Mouse (Mus musculus): ENCODE data around the gene Hsd11b1. TPM values are rescaled to one million over a fixed set of nuclear protein-coding genes. Genes with fewer than 3 reads are reported as not detected.
"Not testable (repeated sequence)": the region's sequence is repeated elsewhere in the genome, so short reads cannot be mapped to it uniquely, and the experiment has no call there.

Hsd11b1 gene
- polyA plus RNA-seq, 1 experiment = 0.12 TPM

DNA sequence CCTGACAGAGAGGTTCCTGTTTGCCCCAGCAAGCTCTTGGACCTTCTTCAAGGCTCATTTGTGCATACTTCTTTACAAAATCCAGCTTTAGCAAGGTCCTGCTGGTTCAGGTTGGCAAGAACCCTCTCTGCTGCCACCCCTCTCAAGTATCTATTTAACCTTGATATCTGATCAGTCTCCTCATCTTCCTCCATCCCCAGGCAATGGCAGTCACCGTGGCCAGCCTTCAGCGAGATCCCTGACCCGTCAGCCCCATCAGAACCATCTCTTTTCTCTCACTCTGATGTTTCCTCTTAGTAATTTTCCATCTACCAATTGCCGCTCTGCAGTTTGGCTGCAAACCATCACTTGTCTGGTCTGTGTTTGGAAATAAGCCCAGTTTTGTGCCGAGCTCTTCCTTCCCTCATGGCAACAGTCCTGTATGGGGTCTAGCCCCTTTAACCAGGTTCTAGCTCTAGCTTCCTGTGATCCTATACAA lies 7.2 kb downstream of the Hsd11b1 start:
- no peaks in the 10 kb centered on the region for H3K27me3 ChIP-seq (ENCODE audit: control insufficient read depth, insufficient read depth, insufficient read length)
- H3K79me2 ChIP-seq (ENCODE audit: control insufficient read depth, insufficient read depth) = no peaks in the 10 kb centered on the region
- TF ChIP-seq FOSL1 (IDR thresholded peaks at IDR 0.05; ENCODE audit: insufficient read depth, low read length, poor library complexity, severe bottlenecking) (no peak), CTCF (IDR thresholded peaks at IDR 0.05; ENCODE audit: control insufficient read depth, insufficient read depth, insufficient read length) (no peak), MYOG (IDR thresholded peaks at IDR 0.05; ENCODE audit: control insufficient read depth, extremely low read depth, insufficient read length) (no peak), MYOD1 (IDR thresholded peaks at IDR 0.05; ENCODE audit: control insufficient read depth, insufficient read length, low read depth) (no peak), MAX (IDR thresholded peaks at IDR 0.05) (no peak), USF1 (IDR thresholded peaks at IDR 0.05; ENCODE audit: low read depth) (no peak), CEBPB (IDR thresholded peaks at IDR 0.05; ENCODE audit: low read depth) (no peak)
- no peaks in the 10 kb centered on the region for H3K36me3 ChIP-seq (ENCODE audit: control insufficient read depth, insufficient read depth)
- no peak overlapping the region for H3ac ChIP-seq (ENCODE audit: control insufficient read depth, insufficient read length, low read depth)
- H3K4me3 ChIP-seq (ENCODE audit: insufficient read depth, poor library complexity, severe bottlenecking) = no peak overlapping the region
- H3K79me3 ChIP-seq (ENCODE audit: low read depth) = no peaks in the 10 kb centered on the region

DNA sequence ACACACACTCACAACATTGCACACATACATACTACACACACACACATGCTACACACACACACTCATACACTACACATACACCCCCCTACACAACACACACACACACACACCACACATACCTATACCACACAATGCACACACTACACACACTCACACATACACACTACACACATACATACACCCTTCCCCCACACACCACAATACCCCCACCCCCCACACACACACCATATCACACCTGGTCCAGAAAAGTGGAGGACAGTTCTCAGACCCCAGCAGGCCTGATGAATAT lies 7.6 kb downstream of the Hsd11b1 start:
- Histone ChIP-seq H3K79me3 (ENCODE audit: low read depth) (no peaks in the 10 kb centered on the region), H3K27me3 (ENCODE audit: control insufficient read depth, insufficient read depth, insufficient read length) (no peaks in the 10 kb centered on the region), H3K4me3 (ENCODE audit: insufficient read depth, poor library complexity, severe bottlenecking) (no peak overlapping the region), H3ac (ENCODE audit: control insufficient read depth, insufficient read length, low read depth) (no peak overlapping the region), H3K36me3 (ENCODE audit: control insufficient read depth, insufficient read depth) (no peaks in the 10 kb centered on the region), H3K79me2 (ENCODE audit: control insufficient read depth, insufficient read depth) (no peaks in the 10 kb centered on the region)
- TF ChIP-seq MAX (IDR thresholded peaks at IDR 0.05) (no peak), MYOD1 (IDR thresholded peaks at IDR 0.05; ENCODE audit: control insufficient read depth, insufficient read length, low read depth) (no peak), FOSL1 (IDR thresholded peaks at IDR 0.05; ENCODE audit: insufficient read depth, low read length, poor library complexity, severe bottlenecking) (no peak), CTCF (IDR thresholded peaks at IDR 0.05; ENCODE audit: control insufficient read depth, insufficient read depth, insufficient read length) (no peak), MYOG (IDR thresholded peaks at IDR 0.05; ENCODE audit: control insufficient read depth, extremely low read depth, insufficient read length) (no peak), CEBPB (IDR thresholded peaks at IDR 0.05; ENCODE audit: low read depth) (no peak), USF1 (IDR thresholded peaks at IDR 0.05; ENCODE audit: low read depth) (no peak)

DNA sequence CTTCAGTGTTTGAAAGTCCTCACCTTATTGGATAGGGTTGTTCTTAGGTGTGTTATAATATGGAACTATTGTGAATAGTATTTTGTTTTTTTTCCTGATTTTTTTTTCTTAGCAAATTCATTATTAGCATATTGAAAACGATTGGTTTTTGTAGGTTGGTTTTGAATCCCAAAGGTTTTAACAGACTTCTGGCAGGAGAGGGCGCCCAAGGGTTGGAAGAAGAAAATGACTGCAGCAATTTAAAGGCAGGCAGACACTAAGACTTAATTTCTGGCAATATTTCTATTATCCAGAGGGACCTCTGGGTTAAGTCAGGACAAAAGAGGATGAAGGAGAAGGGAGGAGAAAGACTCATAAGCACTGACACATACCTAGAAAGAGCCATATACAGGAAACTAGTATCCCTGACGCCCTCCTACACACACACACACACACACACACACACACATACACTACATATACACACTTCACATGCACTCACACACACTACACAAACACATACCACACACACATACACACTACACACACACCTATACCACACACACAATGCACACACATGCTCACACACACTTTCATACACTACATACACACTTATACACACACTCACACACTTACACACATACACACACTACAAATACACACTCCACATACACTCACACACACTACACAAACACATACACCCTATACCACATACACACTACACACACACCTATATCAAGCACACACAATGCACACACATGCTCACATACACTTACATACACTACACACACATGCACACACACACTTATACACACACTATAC lies 8.2 kb downstream of the Hsd11b1 start:
- no peaks in the 10 kb centered on the region for H3K79me3 ChIP-seq (ENCODE audit: low read depth)
- H3K36me3 ChIP-seq (ENCODE audit: control insufficient read depth, insufficient read depth) = no peaks in the 10 kb centered on the region
- no peak overlapping the region for H3K4me3 ChIP-seq (ENCODE audit: insufficient read depth, poor library complexity, severe bottlenecking)
- TF ChIP-seq FOSL1 (IDR thresholded peaks at IDR 0.05; ENCODE audit: insufficient read depth, low read length, poor library complexity, severe bottlenecking) = no peak
- no peak for TF ChIP-seq CEBPB (IDR thresholded peaks at IDR 0.05; ENCODE audit: low read depth)
- no peak for TF ChIP-seq MYOG (IDR thresholded peaks at IDR 0.05; ENCODE audit: control insufficient read depth, extremely low read depth, insufficient read length)
- no peak for TF ChIP-seq MYOD1 (IDR thresholded peaks at IDR 0.05; ENCODE audit: control insufficient read depth, insufficient read length, low read depth)
- no peak for TF ChIP-seq USF1 (IDR thresholded peaks at IDR 0.05; ENCODE audit: low read depth)
- TF ChIP-seq MAX (IDR thresholded peaks at IDR 0.05) = no peak
- no peak for TF ChIP-seq CTCF (IDR thresholded peaks at IDR 0.05; ENCODE audit: control insufficient read depth, insufficient read depth, insufficient read length)
- no peaks in the 10 kb centered on the region for H3K79me2 ChIP-seq (ENCODE audit: control insufficient read depth, insufficient read depth)
- H3K27me3 ChIP-seq (ENCODE audit: control insufficient read depth, insufficient read depth, insufficient read length) = no peaks in the 10 kb centered on the region
- H3ac ChIP-seq (ENCODE audit: control insufficient read depth, insufficient read length, low read depth) = no peak overlapping the region

DNA sequence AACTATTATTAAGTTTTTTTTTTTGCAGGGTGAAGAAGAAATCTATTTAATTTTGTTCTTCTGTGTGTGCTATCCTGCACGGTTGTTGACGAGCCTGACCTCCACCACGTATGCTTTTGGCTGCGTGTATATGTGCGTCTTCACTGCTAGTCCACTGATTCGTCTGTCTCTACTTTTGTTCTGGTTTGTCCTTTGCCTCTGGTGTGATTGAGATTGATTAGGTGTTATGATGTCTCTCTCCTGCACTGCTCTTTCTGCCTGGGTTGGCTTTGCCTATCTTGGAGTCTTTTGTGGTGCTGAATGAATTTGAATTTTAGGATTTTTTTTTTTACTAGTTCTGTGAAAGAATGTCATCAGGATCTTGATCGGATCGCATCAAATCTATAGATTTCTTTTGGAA lies 8.8 kb downstream of the Hsd11b1 start:
- H3ac ChIP-seq (ENCODE audit: control insufficient read depth, insufficient read length, low read depth) = no peak overlapping the region
- no peaks in the 10 kb centered on the region for H3K79me2 ChIP-seq (ENCODE audit: control insufficient read depth, insufficient read depth)
- H3K36me3 ChIP-seq (ENCODE audit: control insufficient read depth, insufficient read depth) = no peaks in the 10 kb centered on the region
- no peak overlapping the region for H3K4me3 ChIP-seq (ENCODE audit: insufficient read depth, poor library complexity, severe bottlenecking)
- H3K79me3 ChIP-seq (ENCODE audit: low read depth) = no peaks in the 10 kb centered on the region
- H3K27me3 ChIP-seq (ENCODE audit: control insufficient read depth, insufficient read depth, insufficient read length) = no peaks in the 10 kb centered on the region
- TF ChIP-seq USF1 (IDR thresholded peaks at IDR 0.05; ENCODE audit: low read depth) (no peak), MYOG (IDR thresholded peaks at IDR 0.05; ENCODE audit: control insufficient read depth, extremely low read depth, insufficient read length) (no peak), FOSL1 (IDR thresholded peaks at IDR 0.05; ENCODE audit: insufficient read depth, low read length, poor library complexity, severe bottlenecking) (no peak), MYOD1 (IDR thresholded peaks at IDR 0.05; ENCODE audit: control insufficient read depth, insufficient read length, low read depth) (no peak), CEBPB (IDR thresholded peaks at IDR 0.05; ENCODE audit: low read depth) (no peak), MAX (IDR thresholded peaks at IDR 0.05) (no peak), CTCF (IDR thresholded peaks at IDR 0.05; ENCODE audit: control insufficient read depth, insufficient read depth, insufficient read length) (no peak)

DNA sequence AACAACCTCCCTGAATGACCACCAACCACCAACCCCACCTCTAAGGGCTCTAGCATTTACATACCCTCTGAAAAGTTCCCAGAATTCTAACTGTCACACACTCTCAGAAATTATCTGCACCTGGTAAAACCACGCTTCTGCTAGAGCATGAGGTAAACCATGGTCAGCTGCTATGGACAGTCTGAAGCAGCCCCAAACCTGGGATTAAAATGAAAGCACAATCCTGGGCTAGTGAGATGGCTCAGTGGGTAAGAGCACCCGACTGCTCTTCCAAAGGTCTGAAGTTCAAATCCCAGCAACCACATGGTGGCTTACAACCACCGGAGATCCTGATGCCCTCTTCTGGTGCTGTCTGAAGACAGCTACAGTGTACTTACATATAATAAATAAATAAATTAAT lies 10.0 kb downstream of the Hsd11b1 start:
- H3K27me3 ChIP-seq (ENCODE audit: control insufficient read depth, insufficient read depth, insufficient read length); H3ac ChIP-seq (ENCODE audit: control insufficient read depth, insufficient read length, low read depth); H3K79me2 ChIP-seq (ENCODE audit: control insufficient read depth, insufficient read depth); H3K36me3 ChIP-seq (ENCODE audit: control insufficient read depth, insufficient read depth); H3K4me3 ChIP-seq (ENCODE audit: insufficient read depth, poor library complexity, severe bottlenecking); H3K79me3 ChIP-seq (ENCODE audit: low read depth): not testable (repeated sequence)

DNA sequence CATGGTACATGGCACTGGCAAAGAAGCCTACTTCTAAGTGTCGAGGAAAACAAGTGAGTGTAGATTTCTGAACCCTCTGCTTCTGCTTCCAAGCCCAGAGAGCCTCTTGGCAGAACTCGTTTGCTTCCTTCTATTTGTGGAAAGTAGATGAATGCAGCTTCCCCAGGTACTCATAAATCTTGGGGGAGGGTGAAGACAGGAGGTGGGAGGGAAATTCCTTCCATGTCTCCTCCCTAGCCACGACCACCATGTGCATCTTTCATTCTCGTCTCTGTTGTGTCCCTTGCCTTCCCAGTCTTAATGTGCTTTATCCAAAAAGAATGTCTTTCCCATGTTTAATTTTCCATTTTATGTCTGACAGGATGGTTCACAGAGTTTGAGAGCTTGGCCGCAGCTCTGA lies 11.3 kb downstream of the Hsd11b1 start:
- H3K4me3 ChIP-seq (ENCODE audit: insufficient read depth, poor library complexity, severe bottlenecking) = no peak overlapping the region
- H3K36me3 ChIP-seq (ENCODE audit: control insufficient read depth, insufficient read depth) = no peaks in the 10 kb centered on the region
- H3K27me3 ChIP-seq (ENCODE audit: control insufficient read depth, insufficient read depth, insufficient read length) = no peaks in the 10 kb centered on the region
- TF ChIP-seq FOSL1 (IDR thresholded peaks at IDR 0.05; ENCODE audit: insufficient read depth, low read length, poor library complexity, severe bottlenecking) (no peak), MYOD1 (IDR thresholded peaks at IDR 0.05; ENCODE audit: control insufficient read depth, insufficient read length, low read depth) (no peak), CEBPB (IDR thresholded peaks at IDR 0.05; ENCODE audit: low read depth) (no peak), CTCF (IDR thresholded peaks at IDR 0.05; ENCODE audit: control insufficient read depth, insufficient read depth, insufficient read length) (no peak), USF1 (IDR thresholded peaks at IDR 0.05; ENCODE audit: low read depth) (no peak), MAX (IDR thresholded peaks at IDR 0.05) (no peak), MYOG (IDR thresholded peaks at IDR 0.05; ENCODE audit: control insufficient read depth, extremely low read depth, insufficient read length) (no peak)
- H3ac ChIP-seq (ENCODE audit: control insufficient read depth, insufficient read length, low read depth) = no peak overlapping the region
- no peaks in the 10 kb centered on the region for H3K79me3 ChIP-seq (ENCODE audit: low read depth)
- no peaks in the 10 kb centered on the region for H3K79me2 ChIP-seq (ENCODE audit: control insufficient read depth, insufficient read depth)
